Mouse (Mus musculus) left cerebral cortex, postnatal 25 days (tissue): Measurements from ENCODE around the gene Hsdl1. TPM values are rescaled to one million over a fixed set of nuclear protein-coding genes. Genes with fewer than 3 reads are reported as not detected.
A peak's percentile ranks its signal among the peaks of the same experiment; 100 is the strongest.

Experiments used
- DNase-seq, 2 experiments: peaks; one replicate each; pipeline ENCODE4 v3.0.0; 2022; ENCODE audit warnings: low spot score in 2 of 2, mixed read lengths in 1 of 2
- intact Hi-C: fragments of 180-260 bp; cut with DNase I; formaldehyde crosslinking; loops from one replicate; pipeline ENCODE4 v1.15.1; 2025
- total RNA-seq, 2 experiments: library from RNA; stranded (reverse); gene quantifications; 2 replicates each; pipeline ENCODE4 v1.2.3; 2021

Gene Hsdl1
- total RNA-seq, 2 experiments from 2014 or later: 44.8 to 47.1 TPM

- intact Hi-C loops: no loop called here
- no peak for DNase-seq
Measured at GRCm38 (mm10) chr8:119545791-119546190, 29.2 kb downstream of the Hsdl1 start.

- intact Hi-C loops: no loop called here
- DNase-seq: peak in 1 of 2 experiments; percentile 9
Measured at GRCm38 (mm10) chr8:119545180-119545579, 29.8 kb downstream of the Hsdl1 start.

- DNase-seq: no peak
- intact Hi-C loops: no loop called here
Measured at GRCm38 (mm10) chr8:119544606-119545005, 30.4 kb downstream of the Hsdl1 start.

- intact Hi-C loops: no loop called here
- DNase-seq: peak; percentile 67 to 94
Measured at GRCm38 (mm10) chr8:119531973-119532372, 43.0 kb downstream of the Hsdl1 start.

DNA sequence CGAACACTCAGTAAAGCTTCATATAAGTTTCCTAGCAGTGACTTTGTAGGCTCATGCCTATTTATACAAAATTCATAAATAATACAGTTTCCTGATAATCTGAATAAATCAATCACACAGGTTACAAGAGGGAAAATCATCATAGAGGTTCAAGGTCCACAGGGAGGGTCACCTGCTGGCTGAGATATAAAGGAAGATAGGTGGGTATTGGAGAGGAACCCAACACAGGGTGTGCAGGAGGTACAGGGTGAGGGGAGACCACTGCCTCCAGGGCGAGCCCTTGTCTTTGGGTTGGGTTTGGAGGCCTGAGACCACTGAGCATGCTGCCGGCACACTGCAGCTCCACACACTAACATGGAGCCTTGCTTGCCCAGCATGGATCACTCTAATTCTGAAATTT lies 43.6 kb downstream of the Hsdl1 start:
- intact Hi-C loops: no loop called here
- DNase-seq: no peak

DNA sequence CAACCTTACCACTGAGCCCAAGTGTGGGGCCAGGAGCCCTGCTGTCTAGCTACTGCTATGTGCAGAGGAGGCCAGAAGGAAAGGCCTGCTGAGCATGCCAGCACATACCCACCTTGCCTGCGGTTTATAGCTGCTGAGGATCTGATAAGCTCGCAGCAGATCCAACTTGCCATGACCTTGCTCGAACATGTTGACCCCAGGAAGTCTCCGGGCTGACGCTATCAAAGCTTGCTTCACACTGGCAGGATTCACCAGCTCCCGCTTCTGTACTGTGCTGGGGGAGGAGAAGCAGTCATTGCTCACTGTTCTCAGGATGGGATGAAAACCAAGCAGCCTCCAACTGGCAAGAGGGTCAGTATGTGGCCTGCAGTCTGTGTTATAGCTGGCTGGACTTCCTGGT lies 44.0 kb downstream of the Hsdl1 start:
- intact Hi-C loops: no loop called here
- DNase-seq: no peak

- DNase-seq: no peak
- intact Hi-C loops: no loop called here
Measured at GRCm38 (mm10) chr8:119528762-119529161, 46.2 kb downstream of the Hsdl1 start.

DNA sequence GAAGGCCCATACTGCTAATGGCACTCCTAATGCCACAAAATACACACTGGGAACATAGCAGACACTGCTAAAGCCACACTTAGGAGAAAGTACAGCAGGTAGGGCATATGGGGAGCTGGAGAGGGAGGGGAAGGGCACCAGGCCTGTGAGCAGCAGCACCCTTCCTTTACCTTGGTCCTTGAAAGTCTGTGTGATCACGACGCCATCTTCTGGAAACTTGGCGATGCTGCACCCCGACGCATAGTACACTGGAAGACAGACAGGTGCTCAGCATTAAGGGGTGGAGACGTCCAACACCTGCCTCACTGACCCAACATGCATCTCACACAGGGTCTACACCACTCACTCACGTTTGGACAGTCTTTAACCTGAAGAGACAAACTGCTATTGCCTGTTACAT lies 54.9 kb downstream of the Hsdl1 start:
- intact Hi-C loops: loop anchor here (5.0 kb wide), 1 partner anchor 73 kb away; the partner anchor contains the start of gene Necab2
- no peak for DNase-seq

- DNase-seq: no peak
- intact Hi-C loops: no loop called here
Measured at GRCm38 (mm10) chr8:119516674-119517073, 58.3 kb downstream of the Hsdl1 start.

DNA sequence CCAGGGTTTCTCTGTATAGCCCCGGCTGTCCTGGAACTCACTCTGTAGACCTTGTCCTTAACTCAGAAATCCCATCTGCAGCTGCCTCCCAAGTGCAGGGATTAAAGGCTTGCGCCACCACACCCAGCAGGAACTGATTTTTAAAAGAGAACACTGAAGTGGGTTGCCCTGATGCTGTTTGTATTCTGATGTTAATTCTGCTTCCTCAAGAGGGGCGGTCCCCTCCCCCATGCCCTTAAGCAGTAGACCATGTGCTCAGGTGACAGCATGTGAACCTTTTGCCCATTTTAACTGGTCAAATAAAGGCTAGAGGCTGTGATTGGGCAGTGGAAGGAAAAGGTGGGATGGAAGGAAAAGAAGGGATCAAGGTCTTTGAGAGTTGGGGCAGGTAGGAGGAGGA lies 59.2 kb downstream of the Hsdl1 start:
- no peak for DNase-seq
- intact Hi-C loops: no loop called here

DNA sequence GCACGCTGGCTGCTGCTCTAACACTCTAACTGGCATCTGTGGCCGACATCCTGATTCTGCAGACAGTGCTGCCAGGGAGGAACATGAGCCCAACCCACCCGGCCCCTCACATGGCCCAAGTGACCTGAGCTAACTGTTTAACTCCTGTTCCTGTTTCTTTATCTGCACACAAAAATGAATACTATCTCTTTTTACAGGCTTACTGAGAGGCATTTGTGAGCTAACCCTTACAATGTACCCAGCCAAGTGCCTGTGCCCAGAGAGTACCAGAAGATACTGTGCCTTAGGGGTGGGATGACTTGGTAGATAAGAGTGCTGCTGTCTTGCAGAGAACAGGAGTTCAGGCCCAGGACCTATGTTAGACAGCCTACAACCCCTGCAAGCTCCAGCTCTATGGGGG lies 60.0 kb downstream of the Hsdl1 start:
- DNase-seq: no peak
- intact Hi-C loops: no loop called here

GRCm38 (mm10) chr8:119513405-119513804 lies 61.6 kb downstream of the Hsdl1 start:
- intact Hi-C loops: no loop called here

More at GRCm38 (mm10) chr8:119513405-119513804, 61.6 kb downstream of the Hsdl1 start:
- DNase-seq: no peak

Other genes with a start within 250 kb of the Hsdl1 start
- 100 to 1,000 TPM; 402 to 432 TPM for gene Hsbp1, start 230.7 kb downstream of the Hsdl1 start, total RNA-seq
- gene Mlycd, start 180.3 kb downstream of the Hsdl1 start, total RNA-seq: 10 to 100 TPM; 28.6 to 30.3 TPM
- gene Osgin1, start 141.1 kb downstream of the Hsdl1 start, total RNA-seq: 1 to 10 TPM in 1 of 2 experiments, under 1 TPM in 1; 0.55 to 1.0 TPM
- gene Necab2, start 128.5 kb downstream of the Hsdl1 start, total RNA-seq: 10 to 100 TPM; 59.0 to 73.8 TPM
- under 1 TPM; 0.34 to 0.69 TPM for gene Slc38a8, start 73.5 kb downstream of the Hsdl1 start, total RNA-seq
- 10 to 100 TPM; 62.3 to 68.5 TPM for gene Mbtps1, start 16.4 kb downstream of the Hsdl1 start, total RNA-seq
- under 1 TPM; 0.21 to 0.25 TPM for gene Dnaaf1, start 52 bp upstream of the Hsdl1 start, total RNA-seq
- gene Taf1c, start 30.0 kb upstream of the Hsdl1 start, total RNA-seq: 1 to 10 TPM; 9.9 to 10.0 TPM
- under 1 TPM; 0.23 to 0.55 TPM for gene Adad2, start 37.6 kb upstream of the Hsdl1 start, total RNA-seq
- gene Kcng4, start 60.5 kb upstream of the Hsdl1 start, total RNA-seq: 1 to 10 TPM; 3.3 to 4.0 TPM
- gene Wfdc1, start 91.2 kb upstream of the Hsdl1 start, total RNA-seq: 10 to 100 TPM in 1 of 2 experiments, 1 to 10 TPM in 1; 8.6 to 10.8 TPM
- gene Atp2c2, start 124.8 kb upstream of the Hsdl1 start, total RNA-seq: 1 to 10 TPM; 1.9 to 2.1 TPM
- 10 to 100 TPM; 17.0 to 17.4 TPM for gene Tldc1, start 203.2 kb upstream of the Hsdl1 start, total RNA-seq